Mouse (Mus musculus) intestine, embryonic 14.5 days (tissue): Measurements from ENCODE around the gene Gm49661. TPM values are rescaled to one million over a fixed set of nuclear protein-coding genes. Genes with fewer than 3 reads are reported as not detected.

ENCODE experiments used
- ATAC-seq: fragments of 200-750 bp; cut with Nextera tagmentation; replicated peaks from 2 replicates; pipeline ENCODE4 v1.8.0; 2017; ENCODE audit warnings: low read depth, moderate number of reproducible peaks, moderate TSS enrichment, moderate library complexity; ENCODE audit not compliant: low FRiP score, low TSS enrichment
- DNase-seq: peaks from one replicate; pipeline ENCODE4 v3.0.0-alpha.2; 2018; ENCODE audit warnings: low spot score
- H3K27ac ChIP-seq: fragments of 300-500 bp; sonication (generic); 2 replicates; pipeline ENCODE4 v1.5.1; 2014; ENCODE audit warnings: low read depth, mild to moderate bottlenecking, control low read depth
- H3K27me3 ChIP-seq: fragments of 300-500 bp; sonication (generic); replicated peaks from 2 replicates; pipeline ENCODE4 v1.6.1; 2014; ENCODE audit warnings: low read length, control low read depth; ENCODE audit not compliant: control insufficient read depth, insufficient read depth
- H3K36me3 ChIP-seq: fragments of 300-500 bp; sonication (generic); 2 replicates; pipeline ENCODE4 v1.6.1; 2014; ENCODE audit warnings: low read length, control low read depth; ENCODE audit not compliant: control insufficient read depth, insufficient read depth
- H3K4me1 ChIP-seq: fragments of 300-500 bp; sonication (generic); replicated peaks from 2 replicates; pipeline ENCODE4 v1.6.1; 2014; ENCODE audit warnings: low read length, control low read depth, mixed read lengths; ENCODE audit not compliant: control insufficient read depth, insufficient read depth
- H3K4me2 ChIP-seq: fragments of 300-500 bp; sonication (generic); 2 replicates; pipeline ENCODE4 v1.6.1; 2014; ENCODE audit warnings: low read length
- H3K4me3 ChIP-seq: fragments of 300-500 bp; sonication (generic); 2 replicates; pipeline ENCODE4 v1.5.1; 2014; ENCODE audit warnings: low read depth, low read length, control low read depth, mixed read lengths
- H3K9ac ChIP-seq: fragments of 300-500 bp; sonication (generic); 2 replicates; pipeline ENCODE4 v1.6.1; 2014; ENCODE audit warnings: mild to moderate bottlenecking, low read length
- H3K9me3 ChIP-seq: fragments of 300-500 bp; sonication (generic); 2 replicates; pipeline ENCODE4 v1.6.1; 2016; ENCODE audit warnings: low read length, control low read depth; ENCODE audit not compliant: control insufficient read depth
- WGBS: fragments of 180-500 bp; shearing (Covaris S2); extraction: QIAGEN DNeasy Blood & Tissue Kit; methylation state at CpG from one replicate; pipeline ENCODE4 v1.1.7; 2014; 5-methylcytosine and 5-hydroxymethylcytosine counted together
- polyA plus RNA-seq: library from polyadenylated mRNA; unstranded; fragments of >200 nt; fragmentation: Nextera tagmentation; extraction: Ambion mirVana; gene quantifications from 2 replicates; pipeline ENCODE4 v1.2.1, GENCODE M21; 2014

Gm49661 gene
- polyA plus RNA-seq, 1 experiment from 2014 or later, result not detected

DNA sequence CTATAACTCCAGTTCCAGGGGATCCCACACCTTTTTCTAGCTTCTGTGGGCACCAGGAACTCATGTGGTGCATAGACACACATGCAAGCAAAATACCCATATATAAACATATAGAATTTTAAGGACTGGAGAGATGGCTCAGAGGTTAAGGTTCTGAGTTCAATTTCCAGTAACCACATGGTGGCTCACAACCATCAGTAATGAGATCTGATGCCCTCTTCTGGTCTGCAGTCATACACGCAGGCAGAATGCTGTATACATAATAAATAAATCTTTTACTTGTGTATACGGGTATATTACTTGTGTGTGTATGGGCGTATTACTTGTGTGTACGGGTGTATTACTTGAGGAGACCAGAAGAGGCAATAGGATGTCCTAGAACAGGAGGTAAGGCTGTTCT, 5.3 kb downstream of the Gm49661 start:
- Histone ChIP-seq H3K9me3 (no peaks in the 10 kb centered on the region), H3K9ac (no peak overlapping the region), H3K27ac (no peak overlapping the region), H3K27me3 (no peaks in the 10 kb centered on the region), H3K4me1 (peaks cover 14% of the 10 kb centered on the region), H3K4me2 (no peak overlapping the region), H3K4me3 (no peak overlapping the region), H3K36me3 (0 out of 2 replicates have a peak, but pooled peaks cover 18% of the 10 kb centered on the region)
- 80% methylated on average over 4 of the region's 4 CpGs for WGBS
- DNase-seq (no peak), ATAC-seq (no peak)

GRCm38 (mm10) chr8:84959811-84960210, 9.4 kb downstream of the Gm49661 start:
- Histone ChIP-seq H3K27me3 (no peaks in the 10 kb centered on the region), H3K9ac (no peak overlapping the region), H3K4me2 (no peak overlapping the region), H3K9me3 (no peaks in the 10 kb centered on the region), H3K36me3 (peaks cover 36% of the 10 kb centered on the region), H3K27ac (no peak overlapping the region), H3K4me1 (peaks cover under 1% of the 10 kb centered on the region; the same call in 1 of the 2 replicates), H3K4me3 (no peak overlapping the region)
- WGBS, result 92% methylated on average over 7 of the region's 7 CpGs
- ATAC-seq (no peak), DNase-seq (no peak)

DNA sequence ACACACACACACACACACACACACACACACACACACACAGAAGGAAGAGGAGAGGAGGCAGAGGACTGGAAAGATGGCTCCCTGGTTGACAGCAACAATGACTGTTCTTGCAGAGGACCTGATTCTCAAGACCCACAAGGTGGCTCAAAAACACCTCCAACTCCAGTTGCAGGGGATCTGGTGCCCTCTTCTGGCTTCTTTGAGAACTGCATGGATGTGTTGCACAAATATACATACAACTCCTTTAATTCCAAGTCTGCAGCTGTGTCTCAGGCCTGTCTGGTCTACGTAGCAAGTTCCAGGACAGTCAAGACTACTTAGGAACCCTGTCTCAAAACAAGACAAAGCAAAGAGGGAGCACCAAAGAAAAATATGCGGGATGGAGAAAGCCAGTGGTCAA, 12.5 kb downstream of the Gm49661 start:
- 55% methylated on average over 2 of the region's 2 CpGs for WGBS
- ATAC-seq, result no peak
- H3K4me1 ChIP-seq, result no peaks in the 10 kb centered on the region
- peaks cover 12% of the 10 kb centered on the region; the same call in 1 of the 2 replicates for H3K27me3 ChIP-seq
- no peak overlapping the region for H3K4me3 ChIP-seq
- no peak overlapping the region for H3K4me2 ChIP-seq
- no peak overlapping the region for H3K27ac ChIP-seq
- peak; percentile 88 for DNase-seq
- H3K9me3 ChIP-seq, result no peaks in the 10 kb centered on the region
- H3K9ac ChIP-seq, result no peak overlapping the region
- peaks cover 31% of the 10 kb centered on the region for H3K36me3 ChIP-seq

DNA sequence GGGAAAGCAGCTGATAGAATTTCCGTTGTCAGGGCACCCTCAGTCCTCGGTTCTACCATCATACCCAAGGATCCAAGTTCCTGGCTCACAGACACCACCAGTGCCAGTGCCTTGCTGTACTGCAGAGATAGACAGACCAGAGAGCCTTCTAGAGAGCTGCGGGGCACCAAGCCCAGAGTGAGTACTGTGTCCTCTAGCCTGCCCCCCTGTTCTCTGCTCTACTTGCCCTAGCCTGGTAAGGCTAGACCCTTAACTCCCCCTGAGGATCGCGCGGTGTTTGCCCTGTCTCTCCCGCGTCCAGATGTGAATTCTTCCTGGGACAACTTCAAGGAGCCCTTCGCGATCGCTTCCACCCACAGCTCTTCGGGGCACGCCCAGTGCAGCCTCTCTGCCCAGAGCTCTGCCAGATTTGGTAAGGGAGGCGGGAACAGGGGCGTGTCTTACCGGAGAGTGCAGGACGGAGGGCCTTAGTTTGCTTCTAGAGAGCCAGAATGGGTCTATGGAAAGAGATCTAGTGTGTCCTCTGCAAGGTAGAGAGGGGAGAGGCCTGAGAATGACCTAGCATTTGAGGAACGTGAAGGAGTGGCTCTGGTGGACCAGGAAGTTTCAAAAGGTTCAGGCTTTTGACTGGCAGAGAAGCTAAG, 16.5 kb downstream of the Gm49661 start:
- WGBS, result 9% methylated on average over 18 of the region's 18 CpGs
- Histone ChIP-seq H3K4me3 (no peak overlapping the region), H3K27me3 (peaks cover 35% of the 10 kb centered on the region), H3K9me3 (no peaks in the 10 kb centered on the region), H3K27ac (no peak overlapping the region), H3K9ac (no peak overlapping the region), H3K4me1 (no peaks in the 10 kb centered on the region), H3K36me3 (peaks cover 9% of the 10 kb centered on the region; the same call in 1 of the 2 replicates), H3K4me2 (no peak overlapping the region)
- ATAC-seq, result no peak
- no peak for DNase-seq

GRCm38 (mm10) chr8:84949753-84950152, 19.5 kb downstream of the Gm49661 start:
- 22% methylated on average over 12 of the region's 12 CpGs for WGBS
- no peak for DNase-seq
- ATAC-seq, result no peak

GRCm38 (mm10) chr8:84947241-84947545, 22.0 kb downstream of the Gm49661 start:
- Histone ChIP-seq H3K27me3 (peaks cover 72% of the 10 kb centered on the region), H3K4me2 (no peak overlapping the region), H3K27ac (no peak overlapping the region), H3K4me1 (0 out of 2 replicates have a peak, but pooled peaks cover 4% of the 10 kb centered on the region), H3K9ac (no peak overlapping the region), H3K9me3 (0 out of 2 replicates have a peak, but pooled peaks cover 2% of the 10 kb centered on the region), H3K36me3 (no peaks in the 10 kb centered on the region), H3K4me3 (no peak overlapping the region)
- DNase-seq (peak; percentile 92), ATAC-seq (no peak)
- WGBS, result 12% methylated on average over 9 of the region's 9 CpGs

More at GRCm38 (mm10) chr8:84949753-84950152, 19.5 kb downstream of the Gm49661 start:
- H3K4me2 ChIP-seq, result no peak overlapping the region
- H3K9ac ChIP-seq, result no peak overlapping the region
- 0 out of 2 replicates have a peak, but pooled peaks cover 4% of the 10 kb centered on the region for H3K4me1 ChIP-seq
- no peak overlapping the region for H3K4me3 ChIP-seq
- H3K27ac ChIP-seq, result no peak overlapping the region
- H3K27me3 ChIP-seq, result peaks cover 64% of the 10 kb centered on the region
- H3K9me3 ChIP-seq, result 0 out of 2 replicates have a peak, but pooled peaks cover 2% of the 10 kb centered on the region
- no peaks in the 10 kb centered on the region for H3K36me3 ChIP-seq

DNA sequence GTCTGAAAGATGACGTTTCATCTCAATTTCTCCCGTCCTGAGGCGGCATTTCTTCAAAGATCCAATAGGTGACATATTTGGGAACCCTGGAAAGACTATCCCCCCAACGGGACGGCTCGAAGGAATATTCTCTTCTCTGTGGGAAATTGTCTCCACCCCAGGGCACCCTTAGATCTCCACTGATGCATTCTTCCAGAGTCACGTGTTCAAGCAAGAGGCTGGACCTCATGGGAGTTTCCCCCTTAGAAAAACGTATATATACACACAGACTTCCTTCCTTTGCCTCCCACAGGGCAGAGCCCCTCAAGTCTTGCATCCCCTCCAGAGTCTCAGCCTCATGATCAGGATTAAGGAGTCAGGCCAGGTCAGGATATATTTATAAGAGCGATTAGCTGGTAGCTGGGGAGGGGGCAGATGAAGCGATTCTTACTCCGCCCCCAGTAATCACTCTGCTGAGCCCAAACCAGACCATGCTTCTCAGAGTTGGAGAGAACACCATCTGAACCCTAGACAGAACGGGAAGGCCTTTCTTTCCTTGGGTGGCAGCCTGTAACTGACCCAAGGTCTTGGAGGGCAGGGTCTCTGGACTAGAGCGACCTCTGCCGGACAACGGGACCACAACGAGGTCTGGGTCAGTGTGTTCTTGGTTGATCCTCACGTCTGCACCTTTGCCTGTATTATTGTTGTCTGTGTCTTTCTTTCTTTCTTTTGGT, 22.5 kb downstream of the Gm49661 start, which contains the start of gene Rtbdn:
Gene Rtbdn, plus strand, starts transcription at position 464 of the 713 bp plus-strand sequence.
- no peak within 1 kb of the TSS for H3K9ac ChIP-seq
- 10% methylated on average over 17 of the region's 17 CpGs for WGBS

GRCm38 (mm10) chr8:84945633-84946527, 23.4 kb downstream of the Gm49661 start:
- peaks cover 73% of the 10 kb centered on the region for H3K27me3 ChIP-seq
- peak; percentile 66 for DNase-seq
- peak; percentile 30; the same call in 1 of the 2 replicates for ATAC-seq

More for the DNA sequence above, 22.5 kb downstream of the Gm49661 start, which contains the start of gene Rtbdn:
- no peak within 1 kb of the TSS for H3K27ac ChIP-seq
- ATAC-seq (no peak), DNase-seq (no peak)
- H3K9me3 ChIP-seq, result 0 out of 2 replicates have a peak, but pooled peaks cover 2% of the 10 kb centered on the region
- peak within 1 kb of the TSS; percentile 57 for H3K4me2 ChIP-seq
- H3K27me3 ChIP-seq, result peaks cover 74% of the 10 kb centered on the region
- peak within 1 kb of the TSS; percentile 33 for H3K4me3 ChIP-seq
- 0 out of 2 replicates have a peak, but pooled peaks cover 4% of the 10 kb centered on the region for H3K4me1 ChIP-seq
- H3K36me3 ChIP-seq, result no peaks in the 10 kb centered on the region

More at GRCm38 (mm10) chr8:84945633-84946527, 23.4 kb downstream of the Gm49661 start:
- H3K4me1 ChIP-seq, result 0 out of 2 replicates have a peak, but pooled peaks cover 4% of the 10 kb centered on the region
- peak overlapping the region; percentile 57 for H3K4me2 ChIP-seq
- no peak overlapping the region for H3K9ac ChIP-seq
- under 1% methylated on average over 46 of the region's 67 CpGs for WGBS
- H3K4me3 ChIP-seq, result peak overlapping the region; percentile 33
- H3K9me3 ChIP-seq, result 0 out of 2 replicates have a peak, but pooled peaks cover 2% of the 10 kb centered on the region
- no peak overlapping the region for H3K27ac ChIP-seq
- no peaks in the 10 kb centered on the region for H3K36me3 ChIP-seq
